Mouse (Mus musculus) left cerebral cortex, postnatal 14 days (tissue): Measurements from ENCODE around the gene 4930503B20Rik. TPM values are rescaled to one million over a fixed set of nuclear protein-coding genes. Genes with fewer than 3 reads are reported as not detected.

Experiments
- DNase-seq, 2 experiments: peaks; one replicate each; pipeline ENCODE4 v3.0.0; 2021 to 2022; ENCODE audit warnings: low spot score in 2 of 2, mixed read lengths in 1 of 2
- intact Hi-C: fragments of 180-260 bp; cut with DNase I; formaldehyde crosslinking; loops from one replicate; pipeline ENCODE4 v1.15.1; 2025
- long read RNA-seq, 2 experiments: library from polyadenylated mRNA; stranded (forward); transcript quantifications; one replicate each; pipeline ENCODE4 v2.0.0; 2021
- total RNA-seq, 2 experiments: library from RNA; stranded (reverse); gene quantifications; 2 replicates each; pipeline ENCODE4 v1.2.3; 2021

The 4930503B20Rik gene
- total RNA-seq, result under 1 TPM; 0.24 to 0.57 TPM
- long read RNA-seq, experiment 1, result 0 reads
- long read RNA-seq, experiment 2, result 0 reads

DNA sequence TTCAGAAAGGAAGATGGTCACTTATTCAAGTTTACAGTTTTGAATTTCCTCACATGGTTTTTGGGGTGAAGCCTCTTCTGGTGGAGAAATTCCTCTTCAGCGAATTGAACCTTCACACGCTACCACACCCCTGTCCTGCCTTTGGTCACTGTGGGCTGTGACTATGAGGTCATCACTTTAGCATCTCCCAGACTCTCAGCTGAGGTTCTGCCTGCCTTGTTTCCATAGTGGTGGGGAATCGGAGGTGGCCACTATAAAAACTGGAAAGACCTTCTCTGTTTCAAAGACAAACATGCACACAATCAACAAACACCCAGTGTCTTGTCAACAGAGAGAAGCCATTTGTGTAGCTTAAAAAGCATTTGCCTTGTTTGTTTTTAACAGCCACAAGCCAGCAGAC, at the start of gene 4930503B20Rik:
TSS of gene 4930503B20Rik (minus strand) at position 101 of the 400 bp plus-strand sequence.
- intact Hi-C loops, result no loop called here
- DNase-seq, result no peak

- no peak for DNase-seq
- intact Hi-C loops, result no loop called here
These were observed 48.9 kb upstream of the 4930503B20Rik start for GRCm38 (mm10) chr3:146700051-146700450.

DNA sequence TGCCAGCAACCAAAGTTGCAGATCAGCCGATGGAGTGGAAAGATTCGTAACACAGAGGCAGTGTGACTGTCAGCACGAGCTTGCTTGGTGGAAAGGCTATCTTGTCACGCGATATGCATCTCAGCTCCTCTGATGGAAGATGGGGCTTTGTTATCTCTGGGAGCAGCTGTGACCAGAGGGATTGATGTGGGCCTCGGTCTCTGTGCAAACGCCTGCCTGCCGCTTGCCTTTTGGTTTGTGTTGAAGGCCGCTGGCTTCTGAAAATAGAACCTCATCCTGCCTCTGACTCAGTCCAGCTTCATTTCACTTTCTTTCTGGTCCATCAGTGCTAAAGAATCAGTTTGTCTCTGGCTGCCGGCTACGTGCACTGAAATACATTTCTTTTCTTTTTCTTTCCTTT, 47.9 kb upstream of the 4930503B20Rik start:
- DNase-seq, result no peak
- intact Hi-C loops, result no loop called here

- intact Hi-C loops, result no loop called here
- no peak for DNase-seq
These were observed 41.4 kb upstream of the 4930503B20Rik start for GRCm38 (mm10) chr3:146692547-146692946.

DNA sequence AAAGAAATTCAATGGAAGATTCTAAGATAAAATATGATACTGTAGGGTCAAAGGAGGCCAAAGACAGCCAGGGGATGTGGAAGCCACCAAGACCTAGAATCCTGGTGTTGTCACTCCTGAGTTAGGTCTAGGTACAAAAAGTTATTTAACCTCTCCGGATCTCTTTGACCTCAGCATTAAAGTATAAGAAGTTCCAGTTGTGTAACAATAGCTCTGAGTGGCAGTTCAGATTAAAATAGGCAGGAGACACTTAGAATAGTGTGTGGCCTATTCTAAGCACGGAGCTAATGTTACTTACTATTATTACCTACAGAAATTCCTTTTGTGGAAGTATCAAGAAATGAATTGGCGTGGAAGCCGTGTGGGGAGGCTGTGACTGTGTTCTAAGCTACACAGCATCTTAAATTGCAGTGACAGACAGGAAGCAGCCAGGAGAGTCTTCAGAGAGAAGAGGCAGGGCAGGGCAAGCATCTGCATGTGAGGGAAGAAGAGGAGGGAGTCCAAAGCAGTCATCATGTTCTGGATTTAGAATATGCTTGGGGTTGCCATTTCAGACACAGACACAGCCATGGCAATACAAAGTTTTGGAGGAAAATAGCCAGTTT, 36.1 kb upstream of the 4930503B20Rik start:
- DNase-seq, result peak; percentile 39 to 45
- intact Hi-C loops, result no loop called here

DNA sequence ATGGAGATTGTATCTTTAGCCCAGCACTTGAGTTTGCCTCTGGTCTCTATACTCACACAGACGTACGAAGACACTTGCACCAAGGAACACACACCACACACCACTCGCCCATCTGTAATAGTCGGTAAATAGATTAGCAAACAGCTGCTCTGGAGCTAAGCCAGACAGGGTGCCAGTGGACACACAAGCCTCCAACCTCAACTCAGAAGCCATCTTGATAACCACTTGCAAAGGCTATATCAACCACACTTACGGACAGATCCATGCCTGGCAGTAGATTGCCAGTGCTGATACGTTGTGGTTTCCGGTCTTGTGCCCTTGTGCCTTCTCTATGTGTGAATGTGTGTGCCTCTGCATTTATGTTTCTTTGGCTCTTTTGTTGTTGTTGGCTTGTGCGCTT, 35.3 kb upstream of the 4930503B20Rik start:
- intact Hi-C loops, result no loop called here
- no peak for DNase-seq

DNA sequence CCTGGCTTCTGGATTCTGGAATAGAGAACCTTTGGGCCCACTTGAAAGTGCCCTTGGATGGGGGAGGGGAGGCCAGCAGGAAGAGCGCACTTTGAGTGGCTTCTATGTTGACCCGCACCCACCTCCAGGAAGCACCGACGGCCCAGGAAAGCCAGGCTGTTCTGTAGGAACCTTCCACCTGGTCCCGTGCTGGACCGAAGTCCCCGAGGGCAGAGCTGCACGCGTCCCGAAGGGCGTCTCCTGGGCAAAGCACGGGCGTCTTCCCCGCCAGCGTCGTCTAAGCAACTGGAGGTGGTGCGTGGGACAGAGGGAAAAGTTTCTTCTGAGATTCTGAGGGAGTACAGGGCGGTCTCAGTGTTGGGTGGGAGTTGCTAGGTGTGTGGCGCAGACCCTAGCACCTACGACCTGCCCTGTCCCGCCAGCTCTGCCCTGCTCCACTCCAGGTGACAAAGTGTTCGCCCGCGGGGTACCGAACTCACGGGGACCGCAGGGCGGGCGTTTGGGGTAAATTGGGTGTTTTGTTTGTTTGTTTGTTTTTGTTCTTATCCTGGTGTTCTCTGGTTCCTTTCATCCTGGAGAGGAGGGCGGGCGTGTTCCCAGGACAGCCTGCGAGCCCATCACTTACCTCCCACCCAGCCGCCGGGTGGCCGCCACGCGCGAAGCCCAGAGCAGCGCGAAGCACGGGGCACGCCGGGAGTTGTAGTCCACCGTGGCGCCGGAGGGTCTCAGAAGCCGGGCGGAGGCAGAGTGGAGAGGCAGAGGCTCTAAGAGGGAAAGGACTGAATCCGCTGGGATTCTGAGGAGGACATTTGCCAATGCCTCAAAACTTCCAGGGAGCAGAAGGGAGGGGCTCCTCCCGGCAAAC, 33.9 kb upstream of the 4930503B20Rik start, which contains the start of gene Samd13:
TSS of gene Samd13 (minus strand) at position 782 of the 865 bp plus-strand sequence.
- intact Hi-C loops, result loop anchor here (5.0 kb wide), 1 partner anchor 82 kb away; no protein-coding TSS in a partner anchor
- peak; percentile 33 to 56 for DNase-seq

GRCm38 (mm10) chr3:146683095-146683494, 32.0 kb upstream of the 4930503B20Rik start:
- intact Hi-C loops, result loop anchor here (5.0 kb wide), 1 partner anchor 84 kb away; no protein-coding TSS in a partner anchor
- no peak for DNase-seq

DNA sequence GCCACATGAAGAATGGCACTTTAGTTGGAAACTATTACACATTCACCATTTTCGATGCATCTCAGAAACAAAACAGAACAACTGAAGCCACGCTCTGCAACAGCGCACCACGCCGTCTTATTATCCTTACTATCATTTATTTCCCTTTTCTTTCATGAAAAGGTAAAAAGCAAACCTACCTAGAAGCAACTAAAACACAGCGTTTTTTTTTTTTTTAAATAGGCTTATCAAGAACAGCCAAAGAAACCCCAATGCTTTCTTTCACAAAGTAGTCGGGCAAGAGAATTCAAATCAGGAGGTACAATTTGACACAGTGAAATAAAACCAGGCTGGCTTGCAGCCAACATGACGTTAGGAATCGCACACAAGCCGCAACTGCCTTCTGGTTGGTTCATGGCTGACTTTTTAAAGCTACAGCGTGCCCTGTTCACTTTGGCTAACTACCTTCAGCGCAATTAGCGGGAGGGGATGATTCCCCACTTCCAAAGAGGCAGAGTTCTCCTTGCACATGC, 31.1 kb upstream of the 4930503B20Rik start:
- DNase-seq, result peak; percentile 68 to 82
- intact Hi-C loops, result loop anchor here (5.0 kb wide), 1 partner anchor 85 kb away; no protein-coding TSS in a partner anchor

DNA sequence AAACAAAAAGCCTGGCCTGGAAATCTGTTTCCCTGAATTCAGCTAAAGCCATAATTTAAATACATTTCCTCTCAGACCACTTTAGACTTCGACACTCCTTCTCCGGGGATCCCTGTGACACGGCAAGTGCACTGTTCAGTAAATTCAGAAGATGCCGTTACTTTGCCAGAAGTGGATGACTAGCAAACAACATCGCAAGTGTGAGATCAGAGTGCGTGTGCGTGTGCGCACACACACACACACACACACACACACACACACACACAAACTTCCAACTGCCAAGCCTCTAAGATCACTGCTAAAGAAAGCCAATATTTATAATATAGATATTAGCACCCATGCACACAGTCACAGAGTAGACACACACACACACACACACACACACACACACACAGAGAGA, 30.6 kb upstream of the 4930503B20Rik start:
- intact Hi-C loops, result loop anchor here (5.0 kb wide), 1 partner anchor 86 kb away; no protein-coding TSS in a partner anchor
- no peak for DNase-seq

- no peak for DNase-seq
- intact Hi-C loops, result loop anchor here (5.0 kb wide), 1 partner anchor 87 kb away; no protein-coding TSS in a partner anchor
These were observed 29.5 kb upstream of the 4930503B20Rik start for GRCm38 (mm10) chr3:146680625-146681024.

- intact Hi-C loops, result loop anchor here (5.0 kb wide), 1 partner anchor 88 kb away; no protein-coding TSS in a partner anchor
- no peak for DNase-seq
These were observed 28.5 kb upstream of the 4930503B20Rik start for GRCm38 (mm10) chr3:146679646-146680045.

DNA sequence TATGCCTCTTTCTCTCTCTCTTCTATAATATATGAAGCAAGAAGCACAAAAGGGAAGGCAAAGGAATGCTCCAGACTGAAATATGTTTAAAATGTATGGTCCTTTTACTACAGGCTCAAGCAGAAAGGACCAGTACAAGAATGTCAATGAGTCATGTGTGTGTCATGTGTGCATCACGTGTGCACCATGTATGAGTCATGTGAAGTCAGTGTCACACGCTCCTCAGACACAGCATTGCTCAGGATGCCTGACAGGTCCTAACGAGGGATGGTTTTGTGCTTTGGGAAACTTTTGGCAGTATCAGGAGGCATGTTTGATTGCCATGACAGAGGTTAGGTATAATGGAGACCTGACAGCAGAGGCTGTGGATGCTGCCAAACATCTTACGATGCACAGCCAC, 25.1 kb upstream of the 4930503B20Rik start:
- DNase-seq, result no peak
- intact Hi-C loops, result no loop called here

- intact Hi-C loops, result no loop called here
- DNase-seq, result no peak
These were observed 24.0 kb upstream of the 4930503B20Rik start for GRCm38 (mm10) chr3:146675101-146675500.

- intact Hi-C loops, result no loop called here
These were observed 20.0 kb upstream of the 4930503B20Rik start for GRCm38 (mm10) chr3:146671121-146671520.

GRCm38 (mm10) chr3:146661907-146662306, 10.8 kb upstream of the 4930503B20Rik start:
- intact Hi-C loops, result no loop called here
- no peak for DNase-seq

More at GRCm38 (mm10) chr3:146671121-146671520, 20.0 kb upstream of the 4930503B20Rik start:
- no peak for DNase-seq

DNA sequence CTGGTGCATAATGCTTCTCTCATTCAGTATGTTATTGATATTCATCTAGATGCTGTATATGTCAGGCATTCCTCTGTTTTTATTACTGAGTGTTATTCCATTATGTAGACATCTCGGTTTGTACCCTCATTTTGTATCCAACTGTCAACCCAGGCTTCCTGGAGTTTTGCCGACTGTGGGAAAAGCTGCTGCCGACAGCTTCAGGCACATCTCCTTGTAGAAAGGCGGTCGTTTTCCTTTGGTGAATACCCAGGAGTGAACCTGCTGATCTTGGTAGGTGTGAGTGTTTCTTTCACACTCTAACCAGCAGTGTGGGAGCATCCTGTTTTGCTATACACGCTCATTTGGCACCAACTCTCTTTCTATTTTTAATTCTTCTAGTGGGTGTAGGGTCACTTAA, 9.9 kb upstream of the 4930503B20Rik start:
- intact Hi-C loops, result no loop called here
- DNase-seq, result no peak

DNA sequence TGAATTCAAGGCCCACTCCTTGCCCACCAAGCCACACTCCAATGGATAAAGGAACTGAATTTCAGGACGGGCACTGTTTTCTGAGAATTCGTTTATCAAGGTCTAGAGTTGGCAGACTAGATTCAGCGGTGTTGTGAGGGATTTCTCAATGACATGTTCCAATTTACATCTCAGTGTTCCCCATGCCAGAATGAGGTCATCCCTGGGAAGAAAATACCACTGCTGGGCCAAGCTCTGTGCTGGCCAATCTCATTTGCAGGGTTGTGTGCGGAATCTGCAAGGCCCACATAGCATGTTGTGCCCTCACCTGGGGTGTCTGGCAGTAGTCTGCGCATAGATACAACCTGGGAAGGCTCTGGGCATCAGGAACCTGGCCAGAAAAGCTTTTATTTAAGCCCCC, 8.2 kb upstream of the 4930503B20Rik start:
- no peak for DNase-seq
- intact Hi-C loops, result no loop called here

- DNase-seq, result no peak
- intact Hi-C loops, result no loop called here
These were observed 7.0 kb upstream of the 4930503B20Rik start for GRCm38 (mm10) chr3:146658061-146658639.

GRCm38 (mm10) chr3:146657433-146657832, 6.3 kb upstream of the 4930503B20Rik start:
- intact Hi-C loops, result no loop called here

More at GRCm38 (mm10) chr3:146657433-146657832, 6.3 kb upstream of the 4930503B20Rik start:
- DNase-seq, result peak in 1 of 2 experiments; percentile 32
